Mouse (Mus musculus): ENCODE measurements around the gene Olfr344. TPM values are rescaled to one million over a fixed set of nuclear protein-coding genes. Genes with fewer than 3 reads are reported as not detected.

Olfr344 gene
- polyA plus RNA-seq (2015; fragmentation: Nextera tagmentation; extraction: Ambion mirVana): not detected in 2 replicates

- no peak within 1 kb of the TSS for H3K9ac ChIP-seq (replicated peaks)
- H3K36me3 ChIP-seq (replicated peaks; ENCODE audit: insufficient read depth, low read length): no peaks in the 10 kb centered on the region
- no peaks in the 10 kb centered on the region for H3K9me3 ChIP-seq (ENCODE audit: low read length)
- DNase-seq (no peak), ATAC-seq (no peak)
- 70% methylated on average over 1 of the region's 1 CpGs for WGBS (ENCODE audit: insufficient replicate concordance)
- no peak within 1 kb of the TSS for H3K4me2 ChIP-seq (ENCODE audit: low read depth, low read length)
- no peak within 1 kb of the TSS for H3K27ac ChIP-seq (ENCODE audit: low read depth)
- H3K4me1 ChIP-seq (ENCODE audit: insufficient read depth): no peaks in the 10 kb centered on the region
- H3K27me3 ChIP-seq (ENCODE audit: insufficient read depth, low read length): no peaks in the 10 kb centered on the region
- no peak within 1 kb of the TSS for H3K4me3 ChIP-seq (ENCODE audit: low read depth, low read length)
- no peak for TF ChIP-seq CTCF (IDR thresholded peaks at IDR 0.05; ENCODE audit: low read depth)
- TF ChIP-seq EP300 (IDR thresholded peaks at IDR 0.05; ENCODE audit: low read depth): no peak
Measured at GRCm38 (mm10) chr2:36566362-36566761, at the start of gene Olfr344. Gene Olfr344 (plus strand): TSS chr2:36566662.

DNA sequence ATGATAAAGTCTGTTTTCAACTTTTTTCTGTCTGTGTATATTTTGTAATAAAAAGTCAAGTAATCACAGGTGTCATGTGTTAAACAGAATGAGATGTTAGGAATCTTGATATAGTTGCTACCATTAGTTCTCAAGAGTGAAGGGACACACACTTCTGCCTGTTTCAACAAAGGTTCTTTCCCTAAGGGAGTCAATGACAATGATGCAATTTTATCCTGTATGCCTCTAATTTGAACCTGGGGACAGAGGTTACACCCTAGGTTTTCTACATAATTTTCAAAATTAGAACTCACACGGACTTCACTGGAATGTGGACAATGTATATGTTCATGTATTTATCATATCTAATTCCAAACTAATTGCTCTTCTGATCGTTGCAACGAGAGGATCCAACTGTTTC, 41.8 kb upstream of the Olfr344 start, which contains the start of gene Olfr342:
Gene Olfr342 (plus strand): TSS at position 301 of the 400 bp plus-strand sequence.
- DNase-seq (no peak), ATAC-seq (no peak)
- H3K27ac ChIP-seq (ENCODE audit: low read depth): no peak within 1 kb of the TSS
- WGBS (ENCODE audit: insufficient replicate concordance): 65% methylated on average over 3 of the region's 3 CpGs
- H3K36me3 ChIP-seq (replicated peaks; ENCODE audit: insufficient read depth, low read length): no peaks in the 10 kb centered on the region
- H3K9ac ChIP-seq (replicated peaks): no peak within 1 kb of the TSS
- no peaks in the 10 kb centered on the region for H3K4me1 ChIP-seq (ENCODE audit: insufficient read depth)
- no peak within 1 kb of the TSS for H3K4me3 ChIP-seq (ENCODE audit: low read depth, low read length)
- H3K27me3 ChIP-seq (ENCODE audit: insufficient read depth, low read length): no peaks in the 10 kb centered on the region
- no peak within 1 kb of the TSS for H3K4me2 ChIP-seq (ENCODE audit: low read depth, low read length)
- TF ChIP-seq EP300 (IDR thresholded peaks at IDR 0.05; ENCODE audit: low read depth): no peak
- no peak for TF ChIP-seq CTCF (IDR thresholded peaks at IDR 0.05; ENCODE audit: low read depth)
- H3K9me3 ChIP-seq (ENCODE audit: low read length): no peaks in the 10 kb centered on the region

DNA sequence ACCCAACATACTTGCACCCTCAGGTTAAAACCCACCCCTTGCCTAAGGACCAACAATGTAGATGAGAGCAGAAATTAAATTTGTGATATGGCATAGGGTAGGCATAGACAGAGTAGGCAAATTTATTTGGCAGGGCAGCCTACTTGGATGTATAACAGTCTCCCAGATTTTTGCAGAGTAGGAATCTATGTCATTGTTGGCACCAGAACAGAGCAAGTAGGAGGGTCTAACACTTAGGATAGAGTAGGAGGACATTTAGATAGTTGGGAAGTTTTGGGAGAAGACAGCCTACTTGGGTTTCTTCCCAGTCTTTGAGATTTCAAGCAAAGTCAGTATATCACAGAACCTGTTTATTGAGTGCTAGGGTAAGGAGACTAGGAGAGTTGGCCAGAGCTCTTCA, 1.3 kb upstream of the Olfr344 start:
- no peak overlapping the region for H3K27ac ChIP-seq (ENCODE audit: low read depth)
- H3K9ac ChIP-seq (replicated peaks): no peak overlapping the region
- no peaks in the 10 kb centered on the region for H3K4me1 ChIP-seq (ENCODE audit: insufficient read depth)
- DNase-seq (no peak), ATAC-seq (no peak)
- no peak overlapping the region for H3K4me3 ChIP-seq (ENCODE audit: low read depth, low read length)
- TF ChIP-seq CTCF (IDR thresholded peaks at IDR 0.05; ENCODE audit: low read depth) (no peak), EP300 (IDR thresholded peaks at IDR 0.05; ENCODE audit: low read depth) (no peak)
- H3K9me3 ChIP-seq (ENCODE audit: low read length): no peaks in the 10 kb centered on the region
- H3K36me3 ChIP-seq (replicated peaks; ENCODE audit: insufficient read depth, low read length): no peaks in the 10 kb centered on the region
- no peak overlapping the region for H3K4me2 ChIP-seq (ENCODE audit: low read depth, low read length)
- H3K27me3 ChIP-seq (ENCODE audit: insufficient read depth, low read length): no peaks in the 10 kb centered on the region

GRCm38 (mm10) chr2:36567022-36567421, 560 bp downstream of the Olfr344 start:
- no peak overlapping the region for H3K4me3 ChIP-seq (ENCODE audit: low read depth, low read length)
- H3K27me3 ChIP-seq (ENCODE audit: insufficient read depth, low read length): no peaks in the 10 kb centered on the region
- TF ChIP-seq CTCF (IDR thresholded peaks at IDR 0.05; ENCODE audit: low read depth) (no peak), EP300 (IDR thresholded peaks at IDR 0.05; ENCODE audit: low read depth) (no peak)
- no peaks in the 10 kb centered on the region for H3K36me3 ChIP-seq (replicated peaks; ENCODE audit: insufficient read depth, low read length)
- DNase-seq (no peak), ATAC-seq (no peak)
- no peak overlapping the region for H3K4me2 ChIP-seq (ENCODE audit: low read depth, low read length)
- no peaks in the 10 kb centered on the region for H3K9me3 ChIP-seq (ENCODE audit: low read length)
- no peak overlapping the region for H3K27ac ChIP-seq (ENCODE audit: low read depth)
- no peaks in the 10 kb centered on the region for H3K4me1 ChIP-seq (ENCODE audit: insufficient read depth)
- H3K9ac ChIP-seq (replicated peaks): no peak overlapping the region

DNA sequence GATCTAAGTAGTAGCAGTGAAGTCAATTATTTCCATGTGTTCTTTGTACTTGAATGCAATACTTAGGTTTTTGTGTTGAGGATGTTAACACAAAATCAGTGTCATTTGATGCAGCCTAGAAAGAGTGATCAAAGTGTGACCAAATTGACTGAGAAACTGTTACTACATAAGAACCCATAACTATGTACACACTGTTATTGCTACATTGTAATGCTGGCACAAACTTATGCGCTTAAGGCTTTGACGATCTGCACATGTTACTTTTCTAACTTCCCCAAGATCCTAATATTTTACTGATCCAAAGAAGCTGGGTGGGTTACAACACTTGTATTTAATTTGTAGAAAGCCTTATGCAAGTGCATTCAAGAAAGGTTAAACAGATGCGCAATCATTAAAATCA, 1.4 kb downstream of the Olfr344 start:
- H3K27me3 ChIP-seq (ENCODE audit: insufficient read depth, low read length): no peaks in the 10 kb centered on the region
- H3K36me3 ChIP-seq (replicated peaks; ENCODE audit: insufficient read depth, low read length): no peaks in the 10 kb centered on the region
- no peak for TF ChIP-seq EP300 (IDR thresholded peaks at IDR 0.05; ENCODE audit: low read depth)
- no peak for TF ChIP-seq CTCF (IDR thresholded peaks at IDR 0.05; ENCODE audit: low read depth)
- no peak overlapping the region for H3K9ac ChIP-seq (replicated peaks)
- H3K4me1 ChIP-seq (ENCODE audit: insufficient read depth): no peaks in the 10 kb centered on the region
- ATAC-seq (no peak), DNase-seq (no peak)
- no peak overlapping the region for H3K4me2 ChIP-seq (ENCODE audit: low read depth, low read length)
- no peaks in the 10 kb centered on the region for H3K9me3 ChIP-seq (ENCODE audit: low read length)
- 90% methylated on average over 3 of the region's 3 CpGs for WGBS (ENCODE audit: insufficient replicate concordance)
- H3K4me3 ChIP-seq (ENCODE audit: low read depth, low read length): no peak overlapping the region
- no peak overlapping the region for H3K27ac ChIP-seq (ENCODE audit: low read depth)

Other genes starting within 250 kb of the Olfr344 start
- not detected in 2 replicates for gene Olfr338, start 193.1 kb upstream of the Olfr344 start, polyA plus RNA-seq (2015; fragmentation: Nextera tagmentation; extraction: Ambion mirVana)
- not detected in 2 replicates for gene Olfr339, start 147.7 kb upstream of the Olfr344 start, polyA plus RNA-seq (2015; fragmentation: Nextera tagmentation; extraction: Ambion mirVana)
- gene Olfr340, start 114.1 kb upstream of the Olfr344 start, polyA plus RNA-seq (2015; fragmentation: Nextera tagmentation; extraction: Ambion mirVana): not detected in 2 replicates
- gene Olfr341, start 84.2 kb upstream of the Olfr344 start, polyA plus RNA-seq (2015; fragmentation: Nextera tagmentation; extraction: Ambion mirVana): not detected in 2 replicates
- not detected in 2 replicates for gene Olfr342, start 41.7 kb upstream of the Olfr344 start, polyA plus RNA-seq (2015; fragmentation: Nextera tagmentation; extraction: Ambion mirVana)
- gene Olfr345, start 73.4 kb downstream of the Olfr344 start, polyA plus RNA-seq (2015; fragmentation: Nextera tagmentation; extraction: Ambion mirVana): not detected in 2 replicates
- gene Olfr346, start 119.1 kb downstream of the Olfr344 start, polyA plus RNA-seq (2015; fragmentation: Nextera tagmentation; extraction: Ambion mirVana): not detected in 2 replicates
- gene Olfr347, start 165.2 kb downstream of the Olfr344 start, polyA plus RNA-seq (2015; fragmentation: Nextera tagmentation; extraction: Ambion mirVana): not detected in 2 replicates
- gene Olfr348, start 217.6 kb downstream of the Olfr344 start, polyA plus RNA-seq (2015; fragmentation: Nextera tagmentation; extraction: Ambion mirVana): not detected in 2 replicates
- not detected in 2 replicates for gene Olfr50, start 223.9 kb downstream of the Olfr344 start, polyA plus RNA-seq (2015; fragmentation: Nextera tagmentation; extraction: Ambion mirVana)